Mouse (Mus musculus) olfactory bulb, adult 2 months (tissue): Measurements from ENCODE around the gene Erg.

Experiments
- CTCF ChIP-seq: fragments of 200-500 bp; IDR thresholded peaks from 2 replicates; pipeline ENCODE4 v1.5.1; 2012; ENCODE audit warnings: low read depth, mild to moderate bottlenecking, low read length, moderate library complexity; ENCODE audit not compliant: insufficient read depth
- POLR2A ChIP-seq: fragments of 200-500 bp; IDR thresholded peaks from 2 replicates; pipeline ENCODE4 v1.6.1; 2012; ENCODE audit warnings: mild to moderate bottlenecking, low read depth, low read length, moderate library complexity; ENCODE audit not compliant: insufficient read depth

GRCm38 (mm10) chr16:95441179-95441578 is 145.2 kb downstream of the Erg start:
- no peak for TF ChIP-seq POLR2A
- no peak for TF ChIP-seq CTCF
